Mouse (Mus musculus): ENCODE measurements around the gene Cited1.
"Not testable (repeated sequence)": the region's sequence is repeated elsewhere in the genome, so short reads cannot be mapped to it uniquely, and the experiment has no call there.

The Cited1 gene

DNA sequence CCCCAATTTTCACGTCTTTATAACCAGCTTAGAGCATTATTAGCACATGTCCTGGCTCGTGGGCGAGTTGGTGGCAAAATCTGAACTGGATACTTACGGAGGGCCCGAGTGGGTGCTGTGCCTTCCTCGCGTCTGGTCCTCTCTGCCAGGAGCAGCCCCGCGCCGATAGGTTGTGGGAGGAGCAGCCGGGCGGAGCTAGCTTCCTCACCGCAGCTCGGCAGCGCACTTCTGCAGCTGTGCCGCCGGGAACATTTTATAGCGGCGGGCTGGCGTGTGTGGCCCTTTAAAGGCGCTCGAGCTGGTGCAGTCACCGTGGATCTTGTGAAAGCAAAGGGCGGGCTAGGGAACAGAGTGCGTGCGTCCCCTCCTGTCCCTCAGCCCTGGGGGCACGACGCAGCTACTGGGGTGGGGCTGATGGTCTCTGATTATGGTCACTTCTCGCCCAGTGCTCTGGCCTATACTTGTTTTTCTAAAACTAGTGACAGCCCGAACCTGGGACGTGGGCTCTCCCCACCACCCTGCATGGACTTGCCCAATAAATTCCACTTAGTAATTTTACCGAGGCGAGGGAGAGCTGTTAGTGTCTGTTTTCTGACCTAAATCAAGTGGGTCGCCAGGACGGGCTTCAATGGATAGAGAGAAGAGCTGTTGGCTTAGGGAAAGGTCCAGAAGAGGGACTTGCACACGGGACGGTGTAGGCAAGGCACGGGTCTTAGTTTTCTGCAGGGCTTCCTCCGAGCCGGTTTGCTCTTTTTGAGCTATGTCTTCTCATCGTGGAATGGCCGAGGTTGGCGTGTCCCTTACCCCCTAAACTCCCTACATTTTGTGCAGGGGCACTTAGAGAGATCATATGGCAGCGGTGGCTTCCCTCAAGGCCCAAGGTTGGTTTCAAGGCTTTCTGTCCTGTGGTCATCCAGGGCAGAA is at the start of gene Cited1:
Gene Cited1, minus strand, starts transcription at position 245 of the 924 bp plus-strand sequence.
- DNase-seq (ENCODE audit: low spot score in 2 of 2): peak; percentile 74 to 78

DNA sequence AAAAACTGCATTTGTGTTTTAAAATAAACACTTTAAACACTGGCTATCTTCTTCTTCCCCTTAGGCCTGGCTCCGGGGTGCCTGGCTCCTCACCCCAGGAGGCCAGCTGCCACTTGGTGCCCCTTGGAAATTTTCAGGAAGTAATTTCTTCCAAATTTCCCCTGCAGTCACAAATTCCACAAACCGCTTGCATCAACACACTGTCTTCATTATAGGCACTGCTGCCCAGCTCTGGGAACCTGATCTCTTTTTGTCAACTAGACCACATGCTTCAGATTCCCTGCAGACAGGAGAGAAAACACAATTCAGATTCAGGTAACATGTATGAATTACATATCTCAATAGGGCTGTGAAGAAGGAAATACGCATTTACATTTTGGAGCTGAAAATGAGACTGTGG is 32.9 kb upstream of the Cited1 start:
- DNase-seq (ENCODE audit: low spot score in 2 of 2): no peak

DNA sequence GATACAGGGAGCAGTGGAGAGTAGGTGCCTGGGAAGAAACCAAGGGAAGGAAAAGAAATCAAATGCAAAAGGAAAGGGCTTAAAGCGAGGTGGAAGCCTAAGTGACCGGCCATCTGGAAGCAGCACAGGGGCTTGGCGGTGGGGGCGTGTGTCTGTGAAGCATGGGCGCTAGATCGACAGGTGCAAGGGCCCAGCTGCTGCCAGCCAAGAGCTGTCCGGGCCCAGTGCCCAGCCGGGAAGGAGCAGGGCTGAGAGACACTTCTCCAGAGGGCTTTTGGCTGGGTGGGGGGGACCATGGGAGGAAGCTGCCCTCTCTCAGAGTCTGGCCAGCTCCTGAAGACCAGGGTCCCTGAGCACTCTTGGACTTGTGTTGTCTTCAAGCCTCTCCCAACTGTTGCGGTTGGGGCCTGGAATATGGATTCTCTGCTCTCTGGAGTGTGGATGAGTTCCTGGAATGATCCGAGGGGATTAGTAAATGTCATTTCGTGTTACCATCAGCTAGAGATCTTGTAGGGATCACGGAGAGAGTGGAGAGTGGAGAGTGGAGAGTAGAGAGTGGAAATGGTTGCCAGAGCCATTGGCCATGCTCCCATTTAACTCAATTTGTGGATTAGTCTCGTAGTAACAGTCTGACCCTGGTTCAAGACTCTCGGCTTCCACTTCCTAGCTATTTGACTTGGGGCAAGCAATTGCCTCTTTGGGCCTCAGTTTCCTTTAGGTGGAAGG is 10.8 kb upstream of the Cited1 start:
- DNase-seq (ENCODE audit: low spot score in 2 of 2): no peak

DNA sequence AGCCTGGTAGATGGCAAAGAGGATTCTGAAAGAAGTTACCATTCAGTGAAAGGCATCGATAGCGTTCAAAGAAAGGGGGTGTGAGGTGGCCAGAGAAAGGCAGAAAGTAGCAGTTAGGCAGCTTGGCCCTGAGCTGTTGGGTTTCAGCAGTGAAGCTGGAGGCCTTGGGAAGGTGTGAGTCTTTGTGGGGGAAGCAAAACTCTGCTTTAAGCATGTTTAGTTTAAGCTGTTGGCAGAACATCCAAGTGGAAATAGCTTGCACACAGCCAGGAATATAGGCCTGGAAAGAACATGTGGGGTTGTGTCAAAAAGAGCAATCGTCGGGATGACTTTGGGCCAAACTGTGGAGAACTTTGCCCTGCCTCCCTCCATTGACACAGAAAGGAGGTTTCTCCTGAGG is 7.8 kb upstream of the Cited1 start:
- no peak for DNase-seq (ENCODE audit: low spot score in 2 of 2)

DNA sequence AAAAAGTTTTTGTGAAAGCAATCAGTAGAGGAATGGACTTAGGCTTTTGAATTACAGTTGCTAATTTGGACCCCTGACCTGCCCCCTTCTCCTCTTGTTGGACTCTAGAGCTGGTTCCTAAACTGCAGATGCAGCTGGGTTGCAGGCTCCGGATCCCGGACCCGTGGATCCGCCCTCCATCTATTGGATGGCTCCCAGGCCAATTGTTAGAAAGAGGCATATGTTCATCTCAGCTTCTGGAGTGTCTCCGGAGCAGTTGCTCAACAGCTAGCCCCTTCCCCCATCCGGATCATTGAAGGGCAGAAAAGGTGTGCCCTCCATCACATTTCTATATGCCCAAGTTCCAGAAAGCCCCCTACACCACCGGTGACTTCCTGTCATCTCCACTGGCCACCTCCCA is 1.9 kb upstream of the Cited1 start:
- DNase-seq (ENCODE audit: low spot score in 2 of 2): peak; percentile 28 to 31

DNA sequence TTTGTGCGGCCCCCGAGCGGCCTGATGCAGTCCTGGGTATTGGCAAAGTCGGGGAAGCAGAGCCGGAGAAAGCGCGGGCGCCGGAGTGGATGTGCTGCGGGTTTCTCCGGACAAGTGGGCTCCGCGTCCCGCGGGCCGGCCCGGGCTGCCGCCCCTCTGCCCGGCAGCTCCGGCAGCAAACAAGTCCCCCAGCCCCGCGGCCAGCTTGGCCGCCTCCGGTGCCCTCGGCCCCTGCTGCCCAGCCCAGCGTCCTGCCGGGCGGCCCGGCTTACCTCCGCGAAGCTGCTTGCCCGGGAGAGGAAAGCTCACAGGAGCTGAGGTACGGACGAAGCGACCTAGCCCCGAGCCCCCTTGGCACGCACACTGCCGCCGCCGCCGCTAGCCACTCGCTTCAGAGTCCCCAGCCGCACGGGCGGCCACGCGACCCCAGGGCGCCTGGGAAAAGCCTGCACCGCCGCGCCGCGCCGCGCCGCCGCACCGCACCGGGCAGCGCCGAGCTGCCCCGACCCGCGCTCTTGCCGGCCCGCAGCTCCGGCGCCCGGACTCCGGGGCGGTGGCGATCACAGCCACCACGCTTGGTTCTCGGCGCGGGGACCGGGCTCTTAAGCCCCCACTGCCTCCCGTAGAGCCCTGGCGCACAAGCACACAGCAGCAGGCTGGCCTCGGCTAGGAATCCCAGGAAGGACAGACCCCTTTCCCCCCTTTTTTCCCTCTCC is 602 bp downstream of the Cited1 start:
- DNase-seq (ENCODE audit: low spot score in 2 of 2): peak in 1 of 2 experiments; percentile 18

DNA sequence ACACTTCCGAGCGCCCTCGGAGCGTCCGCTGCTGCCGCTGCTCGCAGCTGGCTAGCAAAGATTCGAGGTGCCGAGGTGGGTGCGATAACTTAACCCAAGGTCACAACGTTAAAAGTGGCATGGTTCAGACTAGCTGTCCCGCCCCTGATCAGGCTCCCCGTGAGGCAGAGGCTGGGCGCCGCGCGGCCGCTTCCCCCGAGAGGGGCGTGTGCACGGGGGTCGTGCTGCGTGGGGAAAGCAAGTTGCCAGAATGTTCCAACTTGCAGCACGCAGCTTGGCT is 1.1 kb downstream of the Cited1 start:
- DNase-seq (ENCODE audit: low spot score in 2 of 2): no peak

DNA sequence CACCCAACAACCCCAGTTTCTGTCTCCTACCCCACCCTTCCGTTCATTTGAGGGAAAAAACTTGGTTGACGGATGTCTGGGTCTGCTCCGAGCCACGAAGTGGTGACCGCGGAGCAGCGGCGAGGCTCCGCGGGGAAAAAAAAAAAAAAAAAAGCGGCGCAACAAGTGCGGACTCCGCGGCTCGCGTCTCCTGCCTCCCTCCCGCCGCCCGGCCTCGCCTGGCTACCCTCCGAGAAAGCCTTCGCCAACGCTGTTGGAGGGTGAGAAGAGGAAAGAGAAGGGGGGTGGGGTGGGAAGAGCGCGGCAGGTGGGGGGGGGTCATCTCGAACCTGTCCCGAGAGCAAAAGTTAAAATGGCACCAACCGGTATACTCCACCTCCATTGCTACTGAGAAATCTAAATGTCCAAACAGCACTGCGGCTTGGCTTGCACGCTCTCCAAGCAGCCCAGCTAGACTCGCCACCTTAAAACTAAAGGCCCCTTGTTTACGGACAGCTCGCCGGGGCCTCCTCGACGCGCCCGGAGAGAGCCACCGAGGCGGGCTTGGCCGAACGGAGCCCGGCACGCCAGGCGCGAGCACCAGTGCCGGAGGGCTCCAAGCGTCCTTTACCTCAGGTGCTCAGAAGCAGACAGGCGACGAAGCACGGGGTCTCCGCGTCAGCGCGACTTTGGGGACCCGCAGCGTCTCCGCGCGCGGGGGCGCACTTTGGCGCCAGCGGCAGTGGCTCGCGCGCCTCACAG is 1.7 kb downstream of the Cited1 start:
- DNase-seq (ENCODE audit: low spot score in 2 of 2): no peak

DNA sequence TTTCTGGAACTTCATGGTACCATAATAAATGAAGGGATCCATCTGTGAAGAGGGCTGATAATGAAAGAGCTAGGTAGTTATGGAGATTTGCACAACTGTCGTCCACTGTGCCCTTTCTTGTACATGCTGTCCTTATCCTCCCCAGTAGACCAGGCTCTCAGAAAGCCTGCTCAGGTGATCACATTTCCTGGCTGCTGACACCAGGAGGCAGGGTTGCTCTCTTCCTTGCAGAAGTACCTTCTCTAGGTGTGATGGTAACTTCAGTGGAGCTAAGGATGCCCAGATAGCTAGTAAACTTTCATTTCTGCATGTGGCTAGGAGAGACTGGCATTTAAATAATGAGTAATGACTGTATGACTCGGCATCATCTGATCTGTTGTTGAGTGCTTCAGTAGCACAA is 7.6 kb downstream of the Cited1 start:
- no peak for DNase-seq (ENCODE audit: low spot score in 2 of 2)

DNA sequence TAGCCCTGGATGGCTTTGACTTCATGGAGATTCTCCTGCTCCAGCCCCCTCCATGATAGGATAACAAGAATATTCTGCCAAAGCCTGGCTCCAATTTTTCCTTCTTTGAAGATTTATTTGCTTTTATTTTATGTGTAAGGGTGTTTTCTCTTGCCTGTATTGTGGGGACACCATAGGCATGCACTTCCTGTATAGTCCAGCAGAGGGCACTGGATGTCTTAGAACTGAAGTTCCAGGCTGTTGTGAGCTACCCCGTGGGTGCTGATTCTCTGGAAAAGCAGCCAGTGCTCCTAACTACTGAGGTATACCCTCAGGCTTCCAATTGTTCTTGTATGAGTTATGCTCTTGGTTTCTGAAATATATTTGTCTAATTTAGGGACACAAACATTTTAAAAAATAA is 32.9 kb downstream of the Cited1 start:
- peak in 1 of 2 experiments; percentile 25 for DNase-seq (ENCODE audit: low spot score in 2 of 2)

DNA sequence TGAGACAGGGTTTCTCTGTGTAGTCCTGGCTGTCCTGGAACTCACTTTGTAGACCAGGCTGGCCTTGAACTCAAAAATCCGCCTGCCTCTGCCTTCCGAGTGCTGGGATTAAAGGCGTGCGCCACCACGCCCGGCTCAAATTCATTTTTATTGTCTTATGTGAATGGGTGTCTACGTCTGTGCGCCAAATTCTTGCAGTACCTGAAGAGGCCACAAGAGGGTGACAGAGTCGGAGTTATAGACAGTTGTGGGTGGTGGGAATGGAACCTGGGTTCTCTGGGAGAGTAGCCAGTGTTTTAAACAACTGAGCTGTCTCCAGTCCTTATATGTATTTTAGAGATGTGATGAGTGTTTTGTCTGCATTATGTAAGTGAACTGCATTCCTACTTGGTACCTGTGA is 36.6 kb downstream of the Cited1 start:
- not testable (repeated sequence) for DNase-seq (ENCODE audit: low spot score in 2 of 2)
